ENCODE assay signal across 21 mouse cellular contexts in genomic region chr1:170815287-170816004, GRCm38 (mm10). TPM values are rescaled to one million over a fixed set of nuclear protein-coding genes. Genes with fewer than 3 reads are reported as not detected.
DNase-seq lines count a peak whose midpoint lies in the region; ATAC-seq and TF ChIP-seq lines count a peak whose summit lies in the region.
"Had no signal": no experiment of that assay in that cellular context is flagged by ENCODE, and none has a peak within 500 bp of the region (broad histone marks: within the 10 kb centered on the region; RNA-seq: fewer than 3 reads in every experiment).

No protein-coding gene starts in this region.

- H3K27ac ChIP-seq in liver, postnatal 0 days (ENCODE audit: low read depth): no peak overlapping the region
- H3K27ac ChIP-seq in liver, embryonic 11.5 days (ENCODE audit: low read depth, low read length): no peak overlapping the region
- H3K27ac ChIP-seq in intestine, postnatal 0 days (ENCODE audit: low read depth, low read length): peak overlapping the region; percentile 68
- H3K27ac ChIP-seq: embryonic facial prominence, embryonic 15.5 days; forebrain, embryonic 10.5 days; gastrocnemius, adult 2 months; heart, embryonic 10.5 days; hindbrain, embryonic 13.5 days had no signal

- no peak overlapping the region for H3K9ac ChIP-seq in liver, postnatal 0 days (replicated peaks)
- H3K9ac ChIP-seq in liver, embryonic 11.5 days (ENCODE audit: low read depth, low read length): no peak overlapping the region
- no peak overlapping the region for H3K9ac ChIP-seq in intestine, postnatal 0 days (ENCODE audit: low read depth, low read length)
- H3K9ac ChIP-seq: embryonic facial prominence, embryonic 15.5 days; hindbrain, embryonic 13.5 days had no signal

- no peaks in the 10 kb centered on the region for H3K27me3 ChIP-seq in liver, postnatal 0 days (ENCODE audit: insufficient read depth, low read length)
- no peaks in the 10 kb centered on the region for H3K27me3 ChIP-seq in liver, embryonic 11.5 days (replicated peaks; ENCODE audit: control insufficient read depth, insufficient read depth, low read length)
- no peaks in the 10 kb centered on the region for H3K27me3 ChIP-seq in intestine, postnatal 0 days (replicated peaks; ENCODE audit: control insufficient read depth, insufficient read depth, low read length)
- H3K27me3 ChIP-seq: embryonic facial prominence, embryonic 15.5 days; hindbrain, embryonic 13.5 days had no signal

- no peaks in the 10 kb centered on the region for H3K4me1 ChIP-seq in liver, postnatal 0 days (ENCODE audit: insufficient read depth)
- H3K4me1 ChIP-seq in liver, embryonic 11.5 days (replicated peaks; ENCODE audit: control insufficient read depth, insufficient read depth, low read length): no peaks in the 10 kb centered on the region
- no peaks in the 10 kb centered on the region for H3K4me1 ChIP-seq in intestine, postnatal 0 days (replicated peaks; ENCODE audit: control insufficient read depth, insufficient read depth, low read length)
- H3K4me1 ChIP-seq: embryonic facial prominence, embryonic 15.5 days; forebrain, embryonic 10.5 days; heart, embryonic 10.5 days; hindbrain, embryonic 13.5 days had no signal

- no peak overlapping the region for H3K4me2 ChIP-seq in liver, postnatal 0 days (ENCODE audit: low read depth, low read length)
- H3K4me2 ChIP-seq in liver, embryonic 11.5 days: no peak overlapping the region
- H3K4me2 ChIP-seq in intestine, postnatal 0 days (replicated peaks; ENCODE audit: low read depth): no peak overlapping the region
- H3K4me2 ChIP-seq: embryonic facial prominence, embryonic 15.5 days; hindbrain, embryonic 13.5 days had no signal

- H3K4me3 ChIP-seq in liver, postnatal 0 days (ENCODE audit: low read depth, low read length): no peak overlapping the region
- no peak overlapping the region for H3K4me3 ChIP-seq in liver, embryonic 11.5 days (ENCODE audit: low read depth, low read length)
- no peak overlapping the region for H3K4me3 ChIP-seq in intestine, postnatal 0 days (ENCODE audit: low read depth, low read length)
- H3K4me3 ChIP-seq: embryonic facial prominence, embryonic 15.5 days; erythroblast, embryonic 14.5 days; forebrain, embryonic 10.5 days; gastrocnemius, adult 2 months; heart, embryonic 10.5 days; hindbrain, embryonic 13.5 days had no signal

- DNase-seq in kidney, adult 8-10 months: peak; percentile 23 to 35
- no peak for DNase-seq in kidney, adult 18-20 months
- DNase-seq in liver, postnatal 0 days: no peak
- no peak for DNase-seq in liver, embryonic 11.5 days (ENCODE audit: low spot score)
- DNase-seq in neural tube, embryonic 10.5 days (ENCODE audit: extremely low spot score, low spot score): no peak
- DNase-seq: adrenal gland, adult 8-10 months; adrenal gland, postnatal 36 days; cerebellum, adult 8-10 months; cerebellum, postnatal 14 days; embryo, embryonic 11 days; gastrocnemius, adult 2 months; gastrocnemius, postnatal 25 days; heart, adult 18-20 months; heart, postnatal 10 days had no signal

- H3K36me3 ChIP-seq in liver, postnatal 0 days (replicated peaks; ENCODE audit: insufficient read depth, low read length): peaks cover 22% of the 10 kb centered on the region
- H3K36me3 ChIP-seq in liver, embryonic 11.5 days (ENCODE audit: control insufficient read depth, insufficient read depth, low read length): 0 out of 2 replicates have a peak, but pooled peaks cover 2% of the 10 kb centered on the region
- H3K36me3 ChIP-seq in intestine, postnatal 0 days (ENCODE audit: control insufficient read depth, insufficient read depth): peaks cover 7% of the 10 kb centered on the region; the same call in 1 of the 2 replicates
- H3K36me3 ChIP-seq: forebrain, embryonic 10.5 days had no signal

- H3K9me3 ChIP-seq in liver, postnatal 0 days (ENCODE audit: low read length): no peaks in the 10 kb centered on the region
- H3K9me3 ChIP-seq in liver, embryonic 11.5 days (ENCODE audit: control insufficient read depth, low read length): no peaks in the 10 kb centered on the region
- H3K9me3 ChIP-seq in intestine, postnatal 0 days (ENCODE audit: control insufficient read depth): no peaks in the 10 kb centered on the region
- H3K9me3 ChIP-seq: embryonic facial prominence, embryonic 15.5 days; forebrain, embryonic 10.5 days; heart, embryonic 10.5 days; hindbrain, embryonic 13.5 days had no signal

- peak; percentile 80 for ATAC-seq in liver, postnatal 0 days
- ATAC-seq in liver, embryonic 11.5 days (replicated peaks; ENCODE audit: low FRiP score): no peak
- ATAC-seq in intestine, postnatal 0 days: peak; percentile 90
- ATAC-seq: forebrain, embryonic 14.5 days had no signal

- 84% methylated on average over 2 of the region's 2 CpGs for WGBS in liver, postnatal 0 days (ENCODE audit: insufficient replicate concordance)
- 91% methylated on average over 2 of the region's 2 CpGs for WGBS in liver, embryonic 11.5 days
- 69% methylated on average over 2 of the region's 2 CpGs for WGBS in intestine, postnatal 0 days

- TF ChIP-seq CTCF in liver, postnatal 0 days (IDR thresholded peaks at IDR 0.05; ENCODE audit: low read depth): no peak
- no peak for TF ChIP-seq CTCF in intestine, postnatal 0 days (IDR thresholded peaks at IDR 0.05; ENCODE audit: low read depth)

- TF ChIP-seq EP300 in liver, postnatal 0 days (IDR thresholded peaks at IDR 0.05; ENCODE audit: low read depth): no peak

RNA-seq across cellular contexts. Expression of gene Atf6, which starts 52.1 kb away (rescaled TPM):
- polyA plus RNA-seq in liver, postnatal 0 days (2015; fragmentation: Nextera tagmentation; extraction: Ambion mirVana): 5.0 and 6.0 TPM in 2 replicates
- 11.5 and 12.4 TPM in 2 replicates for polyA plus RNA-seq in liver, embryonic 11.5 days (2014; fragmentation: Nextera tagmentation; extraction: Ambion mirVana)
- polyA plus RNA-seq in intestine, postnatal 0 days (2015; fragmentation: Nextera tagmentation; extraction: Ambion mirVana): 5.4 and 6.2 TPM in 2 replicates

Comparison
In these comparisons a context has a peak if more than half of its experiments do, and no peak if none do; other contexts are left out.
1. DNase-seq: peak in kidney, adult 8-10 months (2 of 2); none in kidney, adult 18-20 months (single experiment), liver, postnatal 0 days (single experiment), liver, embryonic 11.5 days (single experiment) and neural tube, embryonic 10.5 days (single experiment).